Mouse (Mus musculus) limb, embryonic 10.5 days (tissue): ENCODE results near the gene Ddo. TPM values are rescaled to one million over a fixed set of nuclear protein-coding genes. Genes with fewer than 3 reads are reported as not detected.

Experiments used
- DNase-seq: peaks from one replicate; pipeline ENCODE4 v3.0.0-alpha.2; 2017; ENCODE audit warnings: low spot score
- H3K27ac ChIP-seq: fragments of 300-500 bp; sonication (generic); 2 replicates; pipeline ENCODE4 v1.5.1; 2016; ENCODE audit warnings: mild to moderate bottlenecking
- H3K27me3 ChIP-seq: fragments of 300-500 bp; sonication (generic); 2 replicates; pipeline ENCODE4 v1.6.1; 2016; ENCODE audit warnings: low read depth, mild to moderate bottlenecking; ENCODE audit not compliant: poor library complexity, severe bottlenecking
- H3K36me3 ChIP-seq: fragments of 300-500 bp; sonication (generic); 2 replicates; pipeline ENCODE4 v1.6.1; 2016; ENCODE audit warnings: mild to moderate bottlenecking, moderate library complexity
- H3K4me1 ChIP-seq: fragments of 300-500 bp; sonication (generic); 2 replicates; pipeline ENCODE4 v1.6.1; 2016
- H3K4me3 ChIP-seq: fragments of 300-500 bp; sonication (generic); 2 replicates; pipeline ENCODE4 v1.5.1; 2016; ENCODE audit warnings: mild to moderate bottlenecking, moderate library complexity
- H3K9me3 ChIP-seq: fragments of 300-500 bp; sonication (generic); replicated peaks from 2 replicates; pipeline ENCODE4 v1.6.1; 2016; ENCODE audit warnings: mild to moderate bottlenecking
- WGBS: fragments of 180-500 bp; shearing (Covaris S2); methylation state at CpG from one replicate; pipeline ENCODE4 v1.1.7; 2016; 5-methylcytosine and 5-hydroxymethylcytosine counted together
- polyA plus RNA-seq: library from polyadenylated mRNA; unstranded; fragments of >200 nt; fragmentation: Nextera tagmentation; extraction: Ambion mirVana; gene quantifications from 2 replicates; pipeline ENCODE4 v1.2.1, GENCODE M21; 2016

Gene Ddo
- polyA plus RNA-seq, 1 experiment from 2014 or later = 0.34 TPM

GRCm38 (mm10) chr10:40688873-40689272 lies 59.1 kb downstream of the Ddo start:
- DNase-seq = no peak
- Histone ChIP-seq H3K4me1 (peaks cover 5% of the 10 kb centered on the region), H3K4me3 (no peak overlapping the region), H3K9me3 (no peaks in the 10 kb centered on the region), H3K27ac (no peak overlapping the region), H3K36me3 (no peaks in the 10 kb centered on the region), H3K27me3 (no peaks in the 10 kb centered on the region)
- 77% methylated on average over 1 of the region's 1 CpGs for WGBS

GRCm38 (mm10) chr10:40698652-40699051 lies 68.8 kb downstream of the Ddo start:
- no peak overlapping the region for H3K4me3 ChIP-seq
- H3K9me3 ChIP-seq = no peaks in the 10 kb centered on the region
- WGBS = 70% methylated on average over 4 of the region's 4 CpGs
- H3K27me3 ChIP-seq = no peaks in the 10 kb centered on the region
- no peaks in the 10 kb centered on the region for H3K36me3 ChIP-seq
- no peak overlapping the region for H3K27ac ChIP-seq
- 0 out of 2 replicates have a peak, but pooled peaks cover 3% of the 10 kb centered on the region for H3K4me1 ChIP-seq
- DNase-seq = no peak

- Histone ChIP-seq H3K4me1 (peaks cover 12% of the 10 kb centered on the region), H3K27me3 (no peaks in the 10 kb centered on the region), H3K4me3 (no peak overlapping the region), H3K9me3 (no peaks in the 10 kb centered on the region), H3K27ac (no peak overlapping the region), H3K36me3 (no peaks in the 10 kb centered on the region)
- DNase-seq = peak; percentile 15
- 92% methylated on average over 7 of the region's 7 CpGs for WGBS
Observed at GRCm38 (mm10) chr10:40711127-40711526, 81.3 kb downstream of the Ddo start.

- no peaks in the 10 kb centered on the region for H3K27me3 ChIP-seq
- WGBS = 40% methylated on average over 9 of the region's 9 CpGs
- no peaks in the 10 kb centered on the region for H3K36me3 ChIP-seq
- H3K4me3 ChIP-seq = no peak overlapping the region
- no peaks in the 10 kb centered on the region for H3K9me3 ChIP-seq
- 0 out of 2 replicates have a peak overlapping the region, but pooled peaks have one; percentile 17 for H3K27ac ChIP-seq
- peak; percentile 52 for DNase-seq
- peaks cover 12% of the 10 kb centered on the region for H3K4me1 ChIP-seq
Observed at GRCm38 (mm10) chr10:40713018-40713608, 83.3 kb downstream of the Ddo start.

GRCm38 (mm10) chr10:40713829-40714228 lies 84.0 kb downstream of the Ddo start:
- Histone ChIP-seq H3K27me3 (no peaks in the 10 kb centered on the region), H3K9me3 (no peaks in the 10 kb centered on the region), H3K27ac (no peak overlapping the region), H3K36me3 (no peaks in the 10 kb centered on the region), H3K4me3 (no peak overlapping the region), H3K4me1 (peaks cover 12% of the 10 kb centered on the region)
- 85% methylated on average over 9 of the region's 9 CpGs for WGBS
- DNase-seq = no peak

GRCm38 (mm10) chr10:40715151-40715550 lies 85.3 kb downstream of the Ddo start:
- WGBS = 90% methylated on average over 4 of the region's 4 CpGs
- Histone ChIP-seq H3K36me3 (no peaks in the 10 kb centered on the region), H3K4me3 (no peak overlapping the region), H3K27ac (no peak overlapping the region), H3K4me1 (peaks cover 12% of the 10 kb centered on the region), H3K27me3 (no peaks in the 10 kb centered on the region), H3K9me3 (no peaks in the 10 kb centered on the region)
- peak; percentile 10 for DNase-seq

GRCm38 (mm10) chr10:40716296-40716695 lies 86.5 kb downstream of the Ddo start:
- Histone ChIP-seq H3K27me3 (no peaks in the 10 kb centered on the region), H3K9me3 (no peaks in the 10 kb centered on the region), H3K36me3 (no peaks in the 10 kb centered on the region), H3K4me3 (no peak overlapping the region), H3K27ac (no peak overlapping the region), H3K4me1 (peaks cover 16% of the 10 kb centered on the region)
- DNase-seq = peak; percentile 22
- WGBS = 86% methylated on average over 8 of the region's 8 CpGs

- WGBS = 92% methylated on average over 3 of the region's 3 CpGs
- DNase-seq = peak; percentile 8
- H3K9me3 ChIP-seq = no peaks in the 10 kb centered on the region
Observed at GRCm38 (mm10) chr10:40716713-40717112, 86.9 kb downstream of the Ddo start.

GRCm38 (mm10) chr10:40718362-40718761 lies 88.6 kb downstream of the Ddo start:
- H3K27ac ChIP-seq = no peak overlapping the region
- no peaks in the 10 kb centered on the region for H3K27me3 ChIP-seq
- no peak overlapping the region for H3K4me3 ChIP-seq
- no peaks in the 10 kb centered on the region for H3K36me3 ChIP-seq
- no peak for DNase-seq
- 94% methylated on average over 13 of the region's 13 CpGs for WGBS
- H3K4me1 ChIP-seq = peaks cover 14% of the 10 kb centered on the region
- H3K9me3 ChIP-seq = no peaks in the 10 kb centered on the region

More at GRCm38 (mm10) chr10:40716713-40717112, 86.9 kb downstream of the Ddo start:
- peaks cover 20% of the 10 kb centered on the region for H3K4me1 ChIP-seq
- H3K27me3 ChIP-seq = no peaks in the 10 kb centered on the region
- no peak overlapping the region for H3K4me3 ChIP-seq
- H3K27ac ChIP-seq = no peak overlapping the region
- H3K36me3 ChIP-seq = no peaks in the 10 kb centered on the region

GRCm38 (mm10) chr10:40719062-40719461 lies 89.3 kb downstream of the Ddo start:
- Histone ChIP-seq H3K9me3 (no peaks in the 10 kb centered on the region), H3K27ac (no peak overlapping the region), H3K36me3 (no peaks in the 10 kb centered on the region), H3K27me3 (no peaks in the 10 kb centered on the region), H3K4me1 (peaks cover 19% of the 10 kb centered on the region), H3K4me3 (no peak overlapping the region)
- peak; percentile 20 for DNase-seq
- 67% methylated on average over 6 of the region's 6 CpGs for WGBS

GRCm38 (mm10) chr10:40720883-40721282 lies 91.1 kb downstream of the Ddo start:
- H3K4me3 ChIP-seq = no peak overlapping the region
- H3K27ac ChIP-seq = no peak overlapping the region; the same call in 1 of the 2 replicates
- no peaks in the 10 kb centered on the region for H3K36me3 ChIP-seq
- no peaks in the 10 kb centered on the region for H3K27me3 ChIP-seq
- peaks cover 36% of the 10 kb centered on the region for H3K4me1 ChIP-seq
- DNase-seq = peak; percentile 43
- WGBS = 32% methylated on average over 5 of the region's 5 CpGs
- H3K9me3 ChIP-seq = no peaks in the 10 kb centered on the region

GRCm38 (mm10) chr10:40724342-40724741 lies 94.5 kb downstream of the Ddo start:
- Histone ChIP-seq H3K4me3 (no peak overlapping the region), H3K4me1 (peaks cover 54% of the 10 kb centered on the region), H3K36me3 (no peaks in the 10 kb centered on the region), H3K27ac (peak overlapping the region; percentile 74), H3K27me3 (no peaks in the 10 kb centered on the region), H3K9me3 (no peaks in the 10 kb centered on the region)
- peak; percentile 34 for DNase-seq
- 50% methylated on average over 6 of the region's 6 CpGs for WGBS

- Histone ChIP-seq H3K36me3 (no peaks in the 10 kb centered on the region), H3K4me1 (peaks cover 54% of the 10 kb centered on the region), H3K4me3 (no peak overlapping the region), H3K27ac (0 out of 2 replicates have a peak overlapping the region, but pooled peaks have one; percentile 0), H3K9me3 (no peaks in the 10 kb centered on the region), H3K27me3 (no peaks in the 10 kb centered on the region)
- DNase-seq = peak; percentile 32
- WGBS = 38% methylated on average over 4 of the region's 4 CpGs
Observed at GRCm38 (mm10) chr10:40725066-40725465, 95.3 kb downstream of the Ddo start.

- peaks cover 56% of the 10 kb centered on the region for H3K4me1 ChIP-seq
- H3K9me3 ChIP-seq = no peaks in the 10 kb centered on the region
- no peaks in the 10 kb centered on the region for H3K27me3 ChIP-seq
- WGBS = 84% methylated on average over 4 of the region's 4 CpGs
- DNase-seq = peak; percentile 26
- no peak overlapping the region for H3K4me3 ChIP-seq
- no peaks in the 10 kb centered on the region for H3K36me3 ChIP-seq
- 0 out of 2 replicates have a peak overlapping the region, but pooled peaks have one; percentile 0 for H3K27ac ChIP-seq
Observed at GRCm38 (mm10) chr10:40725471-40725870, 95.7 kb downstream of the Ddo start.
